Mouse (Mus musculus) cerebellum, adult 2 months (tissue): ENCODE data around the gene Foxd4.

Experiments used
- CTCF ChIP-seq: fragments of 200-500 bp; IDR thresholded peaks from 2 replicates; pipeline ENCODE4 v1.5.1; 2011; ENCODE audit warnings: low read depth, mild to moderate bottlenecking, control low read depth, low read length, moderate library complexity, borderline replicate concordance; ENCODE audit not compliant: insufficient read depth
- POLR2A ChIP-seq: fragments of 200-500 bp; IDR thresholded peaks from 2 replicates; pipeline ENCODE4 v1.6.1; 2011; ENCODE audit warnings: low read length, control low read depth, borderline replicate concordance; ENCODE audit not compliant: insufficient read depth

GRCm38 (mm10) chr19:24865436-24865835, 35.6 kb downstream of the Foxd4 start:
- no peak for TF ChIP-seq CTCF
- TF ChIP-seq POLR2A, result no peak
